Mouse (Mus musculus) intestine, embryonic 14.5 days (tissue): ENCODE results near the gene Hist1h3c. TPM values are rescaled to one million over a fixed set of nuclear protein-coding genes. Genes with fewer than 3 reads are reported as not detected.
A peak's percentile ranks its signal among the peaks of the same experiment; 100 is the strongest.
"Not testable (repeated sequence)": the region's sequence is repeated elsewhere in the genome, so short reads cannot be mapped to it uniquely, and the experiment has no call there.

ENCODE experiments used
- ATAC-seq: fragments of 200-750 bp; cut with Nextera tagmentation; replicated peaks from 2 replicates; pipeline ENCODE4 v1.8.0; 2017; ENCODE audit warnings: low read depth, moderate number of reproducible peaks, moderate TSS enrichment, moderate library complexity; ENCODE audit not compliant: low FRiP score, low TSS enrichment
- DNase-seq: peaks from one replicate; pipeline ENCODE4 v3.0.0-alpha.2; 2018; ENCODE audit warnings: low spot score
- H3K27ac ChIP-seq: fragments of 300-500 bp; sonication (generic); 2 replicates; pipeline ENCODE4 v1.5.1; 2014; ENCODE audit warnings: low read depth, mild to moderate bottlenecking, control low read depth
- H3K27me3 ChIP-seq: fragments of 300-500 bp; sonication (generic); replicated peaks from 2 replicates; pipeline ENCODE4 v1.6.1; 2014; ENCODE audit warnings: low read length, control low read depth; ENCODE audit not compliant: control insufficient read depth, insufficient read depth
- H3K36me3 ChIP-seq: fragments of 300-500 bp; sonication (generic); 2 replicates; pipeline ENCODE4 v1.6.1; 2014; ENCODE audit warnings: low read length, control low read depth; ENCODE audit not compliant: control insufficient read depth, insufficient read depth
- H3K4me1 ChIP-seq: fragments of 300-500 bp; sonication (generic); replicated peaks from 2 replicates; pipeline ENCODE4 v1.6.1; 2014; ENCODE audit warnings: low read length, control low read depth, mixed read lengths; ENCODE audit not compliant: control insufficient read depth, insufficient read depth
- H3K4me2 ChIP-seq: fragments of 300-500 bp; sonication (generic); 2 replicates; pipeline ENCODE4 v1.6.1; 2014; ENCODE audit warnings: low read length
- H3K4me3 ChIP-seq: fragments of 300-500 bp; sonication (generic); 2 replicates; pipeline ENCODE4 v1.5.1; 2014; ENCODE audit warnings: low read depth, low read length, control low read depth, mixed read lengths
- H3K9ac ChIP-seq: fragments of 300-500 bp; sonication (generic); 2 replicates; pipeline ENCODE4 v1.6.1; 2014; ENCODE audit warnings: mild to moderate bottlenecking, low read length
- H3K9me3 ChIP-seq: fragments of 300-500 bp; sonication (generic); 2 replicates; pipeline ENCODE4 v1.6.1; 2016; ENCODE audit warnings: low read length, control low read depth; ENCODE audit not compliant: control insufficient read depth
- WGBS: fragments of 180-500 bp; shearing (Covaris S2); extraction: QIAGEN DNeasy Blood & Tissue Kit; methylation state at CpG from one replicate; pipeline ENCODE4 v1.1.7; 2014; 5-methylcytosine and 5-hydroxymethylcytosine counted together
- polyA plus RNA-seq: library from polyadenylated mRNA; unstranded; fragments of >200 nt; fragmentation: Nextera tagmentation; extraction: Ambion mirVana; gene quantifications from 2 replicates; pipeline ENCODE4 v1.2.1, GENCODE M21; 2014

Gene Hist1h3c
- polyA plus RNA-seq, 1 experiment from 2014 or later = 6.9 TPM

DNA sequence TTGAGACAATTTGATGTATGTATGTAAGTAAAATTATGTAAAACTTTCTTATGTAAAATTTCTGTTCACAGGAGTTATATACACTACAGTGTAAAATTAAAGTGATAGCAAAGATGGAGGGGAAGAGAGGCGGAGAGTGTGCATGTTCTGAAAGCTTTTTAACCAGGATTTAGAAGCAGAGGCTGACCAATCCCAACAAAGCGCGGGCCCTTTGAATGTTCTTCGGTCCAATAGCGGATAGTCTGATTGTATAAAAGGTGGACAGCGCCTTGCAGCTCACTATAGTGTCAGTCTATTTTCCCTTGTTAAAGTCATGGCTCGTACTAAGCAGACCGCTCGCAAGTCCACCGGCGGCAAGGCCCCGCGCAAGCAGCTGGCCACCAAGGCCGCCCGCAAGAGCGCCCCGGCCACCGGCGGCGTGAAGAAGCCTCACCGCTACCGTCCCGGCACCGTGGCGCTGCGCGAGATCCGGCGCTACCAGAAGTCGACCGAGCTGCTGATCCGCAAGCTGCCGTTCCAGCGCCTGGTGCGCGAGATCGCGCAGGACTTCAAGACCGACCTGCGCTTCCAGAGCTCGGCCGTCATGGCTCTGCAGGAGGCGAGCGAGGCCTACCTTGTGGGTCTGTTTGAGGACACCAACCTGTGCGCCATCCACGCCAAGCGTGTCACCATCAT, 6.8 kb upstream of the Hist1h3c start, which contains the start of gene Hist1h3b:
TSS of gene Hist1h3b (plus strand) at position 201 of the 675 bp plus-strand sequence.
- Histone ChIP-seq H3K4me2 (peak within 1 kb of the TSS; percentile 57), H3K4me1 (peaks cover 18% of the 10 kb centered on the region), H3K27ac (peak within 1 kb of the TSS; percentile 94), H3K9ac (peak within 1 kb of the TSS; percentile 76), H3K4me3 (peak within 1 kb of the TSS; percentile 40)
- H3K27me3 ChIP-seq, H3K36me3 ChIP-seq, H3K9me3 ChIP-seq: not testable (repeated sequence)
- DNase-seq (peak; percentile 94), ATAC-seq (peak; percentile 86)
- under 1% methylated on average over 15 of the region's 47 CpGs for WGBS

DNA sequence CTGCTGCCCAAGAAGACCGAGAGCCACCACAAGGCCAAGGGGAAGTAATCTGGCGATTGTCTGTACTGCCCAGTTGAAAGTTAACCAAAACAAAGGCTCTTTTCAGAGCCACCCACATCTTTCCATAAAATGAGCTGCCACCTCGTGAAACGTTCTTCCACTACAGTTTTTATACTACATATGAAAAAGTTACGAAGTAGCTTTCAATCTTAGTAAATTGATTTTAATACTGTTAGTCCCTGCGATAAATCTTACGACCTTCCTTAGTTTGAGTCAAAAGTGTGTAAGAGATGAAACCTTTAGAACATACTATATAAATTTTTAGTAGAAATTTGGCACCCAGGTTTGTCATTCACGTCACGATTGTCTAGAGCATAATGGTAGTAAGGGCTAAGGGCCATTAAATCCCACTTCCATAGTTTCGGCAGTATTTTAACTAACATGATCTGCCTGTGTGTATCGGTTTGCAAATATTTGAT, 6.1 kb upstream of the Hist1h3c start:
- Histone ChIP-seq H3K9ac (peak overlapping the region; percentile 62), H3K27me3 (no peaks in the 10 kb centered on the region), H3K4me2 (peak overlapping the region; percentile 56), H3K4me3 (peak overlapping the region; percentile 40), H3K4me1 (peaks cover 18% of the 10 kb centered on the region), H3K36me3 (no peaks in the 10 kb centered on the region), H3K27ac (peak overlapping the region; percentile 94), H3K9me3 (no peaks in the 10 kb centered on the region)
- DNase-seq (no peak), ATAC-seq (0 out of 2 replicates have a peak, but pooled peaks have one; percentile 28)
- under 1% methylated on average over 11 of the region's 11 CpGs for WGBS

DNA sequence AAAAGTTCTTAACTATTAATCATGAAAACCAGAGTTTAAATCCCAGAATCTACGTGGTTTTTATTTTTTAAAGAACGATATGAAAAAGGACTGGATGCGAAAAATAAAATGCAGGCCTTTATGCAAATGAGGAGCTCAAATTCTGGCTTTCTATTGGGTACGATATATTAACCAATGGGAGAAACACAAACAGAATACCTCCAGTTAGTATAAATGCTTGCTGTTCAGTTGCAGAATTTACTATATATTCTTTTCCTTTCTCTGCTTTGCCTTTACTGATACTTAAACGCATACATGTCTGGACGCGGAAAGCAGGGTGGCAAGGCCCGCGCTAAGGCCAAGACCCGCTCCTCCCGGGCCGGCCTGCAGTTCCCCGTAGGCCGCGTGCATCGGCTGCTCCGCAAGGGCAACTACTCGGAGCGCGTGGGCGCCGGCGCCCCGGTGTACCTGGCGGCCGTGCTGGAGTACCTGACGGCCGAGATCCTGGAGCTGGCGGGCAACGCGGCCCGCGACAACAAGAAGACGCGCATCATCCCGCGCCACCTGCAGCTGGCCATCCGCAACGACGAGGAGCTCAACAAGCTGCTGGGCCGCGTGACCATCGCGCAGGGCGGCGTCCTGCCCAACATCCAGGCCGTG, 5.6 kb upstream of the Hist1h3c start, which contains the start of gene Hist1h2ab:
TSS of gene Hist1h2ab (plus strand) at position 288 of the 639 bp plus-strand sequence.
- H3K27me3 ChIP-seq, H3K36me3 ChIP-seq, H3K9me3 ChIP-seq: not testable (repeated sequence)
- Histone ChIP-seq H3K9ac (peak within 1 kb of the TSS; percentile 62), H3K27ac (peak within 1 kb of the TSS; percentile 94), H3K4me2 (peak within 1 kb of the TSS; percentile 56), H3K4me1 (peaks cover 18% of the 10 kb centered on the region), H3K4me3 (peak within 1 kb of the TSS; percentile 40)
- peak; percentile 84 for DNase-seq
- under 1% methylated on average over 27 of the region's 47 CpGs for WGBS
- peak; percentile 41 for ATAC-seq

DNA sequence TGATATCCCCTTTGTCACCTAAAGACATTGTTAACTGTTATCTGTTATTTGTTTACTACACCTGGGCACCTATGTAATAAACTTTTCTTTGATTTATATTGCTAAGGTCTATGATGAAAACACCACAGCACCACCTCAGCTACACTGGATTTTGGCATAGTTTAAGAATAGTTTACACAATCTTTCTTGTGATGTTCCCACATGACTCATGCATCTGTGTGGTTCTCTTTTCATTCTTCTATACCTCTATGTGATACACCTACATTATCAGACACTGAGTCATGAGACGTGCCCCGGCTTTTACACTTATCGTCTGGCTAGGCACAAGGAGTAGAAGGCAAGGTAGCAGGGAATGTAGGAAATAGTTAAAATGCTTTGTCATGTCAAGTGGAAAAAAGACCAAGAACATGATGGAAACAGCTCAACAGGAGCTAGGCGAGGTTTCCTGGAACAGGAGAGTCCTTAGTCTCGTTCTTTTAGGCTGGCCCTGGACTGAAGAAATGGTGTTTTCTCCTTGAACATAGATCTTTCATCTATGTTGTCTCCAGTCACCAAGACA, 4.2 kb upstream of the Hist1h3c start:
- WGBS = 87% methylated on average over 5 of the region's 5 CpGs
- Histone ChIP-seq H3K9ac (no peak overlapping the region), H3K36me3 (no peaks in the 10 kb centered on the region), H3K27ac (peak overlapping the region; percentile 94), H3K27me3 (no peaks in the 10 kb centered on the region), H3K4me2 (no peak overlapping the region), H3K4me1 (peaks cover 18% of the 10 kb centered on the region), H3K9me3 (no peaks in the 10 kb centered on the region), H3K4me3 (no peak overlapping the region)
- no peak for DNase-seq
- no peak for ATAC-seq

DNA sequence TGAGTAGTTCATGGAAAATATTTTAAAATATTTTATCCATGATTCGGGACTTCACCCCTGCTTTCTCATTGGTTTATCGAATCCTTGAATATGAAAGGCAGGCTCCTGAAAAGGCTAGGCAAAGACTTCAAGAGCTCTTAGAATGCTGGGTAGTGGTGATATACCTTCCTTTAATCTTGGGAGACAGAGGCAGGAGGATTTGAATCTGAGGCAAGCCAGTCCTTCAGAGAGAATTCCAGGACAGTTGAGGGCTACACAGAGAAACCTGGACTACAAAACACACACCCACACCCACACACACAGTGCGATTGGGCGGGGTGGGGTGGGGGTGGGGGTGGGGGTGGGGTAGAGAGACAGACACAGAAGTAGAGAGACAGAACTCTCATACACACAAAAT, 2.5 kb upstream of the Hist1h3c start:
- Histone ChIP-seq H3K36me3 (no peaks in the 10 kb centered on the region), H3K4me2 (peak overlapping the region; percentile 92), H3K4me1 (peaks cover 24% of the 10 kb centered on the region), H3K9me3 (no peaks in the 10 kb centered on the region), H3K27ac (peak overlapping the region; percentile 100), H3K4me3 (peak overlapping the region; percentile 44), H3K9ac (peak overlapping the region; percentile 89), H3K27me3 (no peaks in the 10 kb centered on the region)
- ATAC-seq (no peak), DNase-seq (no peak)
- WGBS = 9% methylated on average over 4 of the region's 4 CpGs

DNA sequence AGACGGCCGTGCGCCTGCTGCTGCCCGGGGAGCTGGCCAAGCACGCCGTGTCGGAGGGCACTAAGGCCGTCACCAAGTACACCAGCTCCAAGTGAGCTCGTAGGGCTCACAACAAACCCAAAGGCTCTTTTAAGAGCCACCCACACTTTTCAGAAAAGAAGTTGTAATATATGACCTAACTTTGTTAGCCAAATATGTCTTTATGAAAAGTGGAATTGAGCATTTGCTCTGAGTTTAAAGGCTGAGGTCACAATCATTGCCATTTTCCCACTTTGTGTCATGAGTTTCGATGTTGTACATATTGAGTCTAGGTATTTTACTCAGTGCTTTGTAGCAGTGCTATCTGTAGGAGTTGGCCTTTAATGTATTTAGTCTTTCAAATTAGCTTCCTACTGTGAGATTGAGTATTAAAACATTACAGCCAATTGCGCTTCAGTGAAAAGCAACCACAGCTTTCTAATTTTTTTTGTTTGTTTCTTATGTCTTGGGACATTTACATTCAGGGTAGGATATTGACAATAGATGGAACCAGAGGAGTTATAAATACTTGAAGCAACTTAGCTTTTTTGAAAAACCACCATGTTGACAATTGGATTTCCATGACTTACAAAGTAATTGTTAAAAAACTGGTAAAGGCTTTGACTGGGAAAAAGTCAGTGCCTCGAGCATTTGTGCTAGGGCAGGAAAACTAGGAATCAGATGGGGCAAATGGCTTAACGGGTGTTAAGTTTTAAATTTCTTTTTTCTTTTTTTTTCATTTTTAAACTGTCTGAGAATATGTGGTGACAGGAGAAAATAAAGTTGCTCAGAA, 1.9 kb upstream of the Hist1h3c start:
- Histone ChIP-seq H3K27me3 (no peaks in the 10 kb centered on the region), H3K9me3 (no peaks in the 10 kb centered on the region), H3K36me3 (no peaks in the 10 kb centered on the region), H3K4me3 (peak overlapping the region; percentile 44), H3K4me2 (peak overlapping the region; percentile 92), H3K27ac (peak overlapping the region; percentile 100), H3K4me1 (peaks cover 22% of the 10 kb centered on the region), H3K9ac (peak overlapping the region; percentile 89)
- 6% methylated on average over 10 of the region's 13 CpGs for WGBS
- peak; percentile 70 for DNase-seq
- ATAC-seq = no peak

DNA sequence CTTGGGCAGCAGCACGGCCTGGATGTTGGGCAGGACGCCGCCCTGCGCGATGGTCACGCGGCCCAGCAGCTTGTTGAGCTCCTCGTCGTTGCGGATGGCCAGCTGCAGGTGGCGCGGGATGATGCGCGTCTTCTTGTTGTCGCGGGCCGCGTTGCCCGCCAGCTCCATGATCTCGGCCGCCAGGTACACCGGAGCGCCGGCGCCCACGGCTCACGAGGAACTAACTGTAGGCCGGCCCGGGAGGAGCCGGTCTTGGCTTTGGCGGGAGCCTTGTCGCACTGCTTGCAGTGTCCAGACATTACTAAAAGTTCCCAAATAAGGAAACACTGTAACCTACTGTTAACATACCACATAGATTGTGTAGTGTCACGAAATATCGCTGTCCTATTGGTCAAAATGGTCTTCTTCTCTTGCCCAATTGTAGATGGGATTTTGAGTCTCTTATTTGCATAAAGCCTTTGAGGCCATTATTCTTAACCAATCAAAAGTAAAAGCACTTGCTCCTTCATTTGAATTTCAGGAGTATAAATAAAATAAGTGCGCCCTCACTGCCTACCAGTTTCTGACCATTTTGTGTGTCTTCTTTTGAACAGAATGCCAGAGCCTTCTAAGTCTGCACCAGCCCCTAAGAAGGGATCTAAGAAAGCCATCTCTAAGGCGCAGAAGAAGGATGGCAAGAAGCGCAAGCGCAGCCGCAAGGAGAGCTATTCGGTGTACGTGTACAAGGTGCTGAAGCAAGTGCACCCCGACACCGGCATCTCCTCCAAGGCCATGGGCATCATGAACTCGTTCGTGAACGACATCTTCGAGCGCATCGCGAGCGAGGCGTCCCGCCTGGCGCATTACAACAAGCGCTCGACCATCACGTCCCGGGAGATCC, 1.0 kb upstream of the Hist1h3c start, which contains the start of gene Hist1h2bb:
TSS of gene Hist1h2bb (plus strand) at position 534 of the 880 bp plus-strand sequence.
- Histone ChIP-seq H3K27ac (peak within 1 kb of the TSS; percentile 100), H3K4me2 (peak within 1 kb of the TSS; percentile 92), H3K4me1 (peaks cover 19% of the 10 kb centered on the region), H3K4me3 (peak within 1 kb of the TSS; percentile 44), H3K9ac (peak within 1 kb of the TSS; percentile 89)
- DNase-seq = peak; percentile 91
- H3K36me3 ChIP-seq, H3K27me3 ChIP-seq, H3K9me3 ChIP-seq: not testable (repeated sequence)
- WGBS = under 1% methylated on average over 38 of the region's 58 CpGs
- peak; percentile 89 for ATAC-seq
